19 mouse cellular contexts compared by ENCODE assay signal in genomic region chr16:30430512-30431088, GRCm38 (mm10). TPM values are rescaled to one million over a fixed set of nuclear protein-coding genes. Genes with fewer than 3 reads are reported as not detected.
DNase-seq lines count a peak whose midpoint lies in the region; ATAC-seq and TF ChIP-seq lines count a peak whose summit lies in the region.
"Had no signal": no experiment of that assay in that cellular context is flagged by ENCODE, and none has a peak within 500 bp of the region (broad histone marks: within the 10 kb centered on the region; RNA-seq: fewer than 3 reads in every experiment).

No protein-coding gene starts in this region.

- no peak; the same call in 1 of the 2 replicates for ATAC-seq in liver, embryonic 13.5 days (ENCODE audit: low read depth)
- ATAC-seq in liver, embryonic 12.5 days, result no peak
- peak; percentile 95 for ATAC-seq in intestine, embryonic 16.5 days
- peak; percentile 51; the same call in 1 of the 2 replicates for ATAC-seq in stomach, embryonic 16.5 days (ENCODE audit: insufficient read depth, low FRiP score)
- ATAC-seq: forebrain, embryonic 14.5 days had no signal

- H3K27ac ChIP-seq in liver, embryonic 13.5 days, result peak overlapping the region; percentile 55; the same call in 1 of the 2 replicates
- no peak overlapping the region for H3K27ac ChIP-seq in liver, embryonic 12.5 days
- peak overlapping the region; percentile 54; the same call in 1 of the 2 replicates for H3K27ac ChIP-seq in MEL (ENCODE audit: control insufficient read depth, low read depth, low read length)
- H3K27ac ChIP-seq in intestine, embryonic 16.5 days (ENCODE audit: low read length), result 0 out of 2 replicates have a peak overlapping the region, but pooled peaks have one; percentile 7
- no peak overlapping the region for H3K27ac ChIP-seq in stomach, embryonic 16.5 days (ENCODE audit: low read length)
- H3K27ac ChIP-seq in midbrain, embryonic 10.5 days (replicated peaks), result no peak overlapping the region
- H3K27ac ChIP-seq: embryonic facial prominence, embryonic 10.5 days; gastrocnemius, adult 2 months; heart, embryonic 13.5 days; hindbrain, embryonic 12.5 days had no signal

- TF ChIP-seq CTCF in MEL (IDR thresholded peaks at IDR 0.05 in 2 of 3, conservative IDR thresholded peaks at IDR 0.05 in 1 of 3; ENCODE audit: control insufficient read depth in 1 of 3, insufficient read depth in 1 of 3, low read depth in 2 of 3, low read length in 3 of 3, poor library complexity in 1 of 3, severe bottlenecking in 1 of 3), result no peak

- TF ChIP-seq POLR2A in MEL (IDR thresholded peaks at IDR 0.05; ENCODE audit: control insufficient read depth in 1 of 2, insufficient read depth in 1 of 2, low read depth in 1 of 2, low read length in 2 of 2, poor library complexity in 1 of 2), result no peak

- TF ChIP-seq EP300 in MEL (IDR thresholded peaks at IDR 0.05; ENCODE audit: low read depth in 1 of 2, low read length in 2 of 2), result peak in 1 of 2 experiments; percentile 33; a peak in 1 of 4 replicates

- H3K4me2 ChIP-seq in liver, embryonic 13.5 days, result no peak overlapping the region
- H3K4me2 ChIP-seq in liver, embryonic 12.5 days, result no peak overlapping the region
- no peak overlapping the region for H3K4me2 ChIP-seq in intestine, embryonic 16.5 days (ENCODE audit: low read depth, low read length)
- no peak overlapping the region for H3K4me2 ChIP-seq in stomach, embryonic 16.5 days (ENCODE audit: low read depth, low read length)
- H3K4me2 ChIP-seq: heart, embryonic 13.5 days; hindbrain, embryonic 12.5 days had no signal

- no peaks in the 10 kb centered on the region for H3K27me3 ChIP-seq in liver, embryonic 13.5 days
- no peaks in the 10 kb centered on the region for H3K27me3 ChIP-seq in liver, embryonic 12.5 days (replicated peaks)
- H3K27me3 ChIP-seq in MEL (ENCODE audit: control insufficient read depth in 1 of 2, insufficient read depth in 2 of 2, low read length in 2 of 2), result no peaks in the 10 kb centered on the region
- no peaks in the 10 kb centered on the region for H3K27me3 ChIP-seq in intestine, embryonic 16.5 days (replicated peaks; ENCODE audit: control insufficient read depth, insufficient read depth, low read length)
- no peaks in the 10 kb centered on the region for H3K27me3 ChIP-seq in stomach, embryonic 16.5 days (ENCODE audit: control insufficient read depth, insufficient read depth, low read length)
- no peaks in the 10 kb centered on the region for H3K27me3 ChIP-seq in midbrain, embryonic 10.5 days (ENCODE audit: low read depth, poor library complexity, severe bottlenecking)
- H3K27me3 ChIP-seq: heart, embryonic 13.5 days; hindbrain, embryonic 12.5 days had no signal

- H3K4me1 ChIP-seq in liver, embryonic 13.5 days (replicated peaks), result peaks cover 67% of the 10 kb centered on the region
- peaks cover 65% of the 10 kb centered on the region for H3K4me1 ChIP-seq in liver, embryonic 12.5 days
- peaks cover 36 to 42% of the 10 kb centered on the region in 2 experiments for H3K4me1 ChIP-seq in MEL (ENCODE audit: control insufficient read depth in 1 of 2, insufficient read depth in 2 of 2, low read length in 2 of 2)
- H3K4me1 ChIP-seq in intestine, embryonic 16.5 days (ENCODE audit: control insufficient read depth, insufficient read depth, low read length), result peaks cover 8% of the 10 kb centered on the region; the same call in 1 of the 2 replicates
- H3K4me1 ChIP-seq in stomach, embryonic 16.5 days (ENCODE audit: control insufficient read depth, insufficient read depth, low read length), result no peaks in the 10 kb centered on the region
- no peaks in the 10 kb centered on the region for H3K4me1 ChIP-seq in midbrain, embryonic 10.5 days
- H3K4me1 ChIP-seq: embryonic facial prominence, embryonic 10.5 days; hindbrain, embryonic 12.5 days had no signal

- TF ChIP-seq RAD21 in MEL (IDR thresholded peaks at IDR 0.05; ENCODE audit: low read depth, low read length), result no peak

- H3K9me3 ChIP-seq in liver, embryonic 13.5 days (replicated peaks), result peaks cover 7% of the 10 kb centered on the region; the same call in 1 of the 2 replicates
- H3K9me3 ChIP-seq in liver, embryonic 12.5 days (replicated peaks), result 0 out of 2 replicates have a peak, but pooled peaks cover 5% of the 10 kb centered on the region
- no peaks in the 10 kb centered on the region for H3K9me3 ChIP-seq in MEL (replicated peaks; ENCODE audit: insufficient read depth, low read length)
- 0 out of 2 replicates have a peak, but pooled peaks cover 3% of the 10 kb centered on the region for H3K9me3 ChIP-seq in intestine, embryonic 16.5 days (ENCODE audit: control insufficient read depth, low read length)
- no peaks in the 10 kb centered on the region for H3K9me3 ChIP-seq in stomach, embryonic 16.5 days (replicated peaks; ENCODE audit: control insufficient read depth, low read length)
- H3K9me3 ChIP-seq in midbrain, embryonic 10.5 days (replicated peaks), result no peaks in the 10 kb centered on the region
- H3K9me3 ChIP-seq: embryonic facial prominence, embryonic 10.5 days; heart, embryonic 13.5 days; hindbrain, embryonic 12.5 days had no signal

- WGBS in liver, embryonic 13.5 days (ENCODE audit: insufficient replicate concordance), result 59% methylated on average over 2 of the region's 2 CpGs
- 71% methylated on average over 2 of the region's 2 CpGs for WGBS in liver, embryonic 12.5 days (ENCODE audit: insufficient replicate concordance)
- 62% methylated on average over 2 of the region's 2 CpGs for WGBS in intestine, embryonic 16.5 days
- 77% methylated on average over 2 of the region's 2 CpGs for WGBS in stomach, embryonic 16.5 days
- WGBS in midbrain, embryonic 10.5 days, result 98% methylated on average over 2 of the region's 2 CpGs

- no peak overlapping the region for H3K4me3 ChIP-seq in liver, embryonic 13.5 days (replicated peaks)
- H3K4me3 ChIP-seq in liver, embryonic 12.5 days, result no peak overlapping the region
- H3K4me3 ChIP-seq in MEL (ENCODE audit: control insufficient read depth in 1 of 2, insufficient read depth in 1 of 2, low read depth in 2 of 2, low read length in 2 of 2), result no peak overlapping the region
- H3K4me3 ChIP-seq in intestine, embryonic 16.5 days (ENCODE audit: low read length), result no peak overlapping the region
- H3K4me3 ChIP-seq in stomach, embryonic 16.5 days (replicated peaks; ENCODE audit: low read length), result no peak overlapping the region
- no peak overlapping the region for H3K4me3 ChIP-seq in midbrain, embryonic 10.5 days
- H3K4me3 ChIP-seq: embryonic facial prominence, embryonic 10.5 days; gastrocnemius, adult 2 months; heart, embryonic 13.5 days; hindbrain, embryonic 12.5 days had no signal

- H3K36me3 ChIP-seq in liver, embryonic 13.5 days, result no peaks in the 10 kb centered on the region
- no peaks in the 10 kb centered on the region for H3K36me3 ChIP-seq in liver, embryonic 12.5 days
- H3K36me3 ChIP-seq in MEL (ENCODE audit: control insufficient read depth in 1 of 2, insufficient read depth in 2 of 2, low read length in 2 of 2), result peaks cover 0 to 36% of the 10 kb centered on the region in 2 experiments; a peak in 2 of 4 replicates
- H3K36me3 ChIP-seq in intestine, embryonic 16.5 days (ENCODE audit: control insufficient read depth, insufficient read depth, low read length), result no peaks in the 10 kb centered on the region
- no peaks in the 10 kb centered on the region for H3K36me3 ChIP-seq in stomach, embryonic 16.5 days (ENCODE audit: control insufficient read depth, insufficient read depth, low read length)
- no peaks in the 10 kb centered on the region for H3K36me3 ChIP-seq in midbrain, embryonic 10.5 days
- H3K36me3 ChIP-seq: embryonic facial prominence, embryonic 10.5 days; heart, embryonic 13.5 days; hindbrain, embryonic 12.5 days had no signal

- H3K79me2 ChIP-seq in MEL (ENCODE audit: control insufficient read depth, insufficient read depth, low read length, poor library complexity), result no peaks in the 10 kb centered on the region

- H3K9ac ChIP-seq in liver, embryonic 13.5 days, result no peak overlapping the region
- no peak overlapping the region for H3K9ac ChIP-seq in liver, embryonic 12.5 days
- no peak overlapping the region for H3K9ac ChIP-seq in MEL (ENCODE audit: control insufficient read depth, low read depth, low read length, poor library complexity, severe bottlenecking)
- H3K9ac ChIP-seq in intestine, embryonic 16.5 days (ENCODE audit: low read depth, low read length), result no peak overlapping the region
- H3K9ac ChIP-seq in stomach, embryonic 16.5 days (ENCODE audit: low read length), result no peak overlapping the region
- H3K9ac ChIP-seq: heart, embryonic 13.5 days; hindbrain, embryonic 12.5 days had no signal

- no peak for DNase-seq in liver, embryonic 13.5 days
- no peak for DNase-seq in MEL (ENCODE audit: low read depth, low spot score)
- DNase-seq in midbrain, embryonic 10.5 days (ENCODE audit: low spot score), result no peak
- no peak for DNase-seq in Muller cell, postnatal 12 days (ENCODE audit: inconsistent ontology term)
- DNase-seq: adrenal gland, adult 2 months; adrenal gland, postnatal 25 days; cerebellum, adult 18-20 months; cerebellum, adult 9-11 months; cerebellum, postnatal 36 days; gastrocnemius, adult 2 months; gastrocnemius, postnatal 25 days; heart, postnatal 4 days had no signal

TF ChIP-seq in MEL, 35 proteins besides CTCF, POLR2A, EP300 and RAD21:
- no peak for TF ChIP-seq E2F4 (IDR thresholded peaks at IDR 0.05; ENCODE audit: borderline replicate concordance, low read depth, low read length)
- peak; percentile 70 for TF ChIP-seq GATA1 (IDR thresholded peaks at IDR 0.05; ENCODE audit: low read depth, low read length)
- no peak for TF ChIP-seq TCF12 (IDR thresholded peaks at IDR 0.05; ENCODE audit: low read depth, low read length)

RNA-seq across cellular contexts. Expression of gene Atp13a3, which starts 24.8 kb away (rescaled TPM):
- polyA plus RNA-seq in liver, embryonic 13.5 days (2015; fragmentation: Nextera tagmentation; extraction: Ambion mirVana), result 7.6 and 8.6 TPM in 2 replicates
- 17.7 and 18.5 TPM in 2 replicates for polyA plus RNA-seq in liver, embryonic 12.5 days (2016; fragmentation: Nextera tagmentation; extraction: Ambion mirVana)
- total RNA-seq in MEL (2012; rRNA removed), result 120 and 145 TPM in 2 replicates
- polyA plus RNA-seq in MEL (2012; ENCODE audit: insufficient read depth in 1 of 2, insufficient read length in 2 of 2, low read depth in 1 of 2, low replicate concordance in 2 of 2, missing spikeins in 1 of 2), result 100 to 1,000 TPM in 1 of 2 experiments, 10 to 100 TPM in 1; 93.3 to 117 TPM
- 14.1 and 17.2 TPM in 2 replicates for polyA plus RNA-seq in intestine, embryonic 16.5 days (2015; fragmentation: Nextera tagmentation; extraction: Ambion mirVana)
- polyA plus RNA-seq in stomach, embryonic 16.5 days (2015; fragmentation: Nextera tagmentation; extraction: Ambion mirVana), result 9.1 and 12.0 TPM in 2 replicates
- 7.1 and 7.8 TPM in 2 replicates for polyA plus RNA-seq in midbrain, embryonic 10.5 days (2016; fragmentation: Nextera tagmentation; extraction: Ambion mirVana)

Comparison
In these comparisons a context has a peak if more than half of its experiments do, and no peak if none do; other contexts are left out.
1. H3K27ac ChIP-seq: peak in liver, embryonic 13.5 days (single experiment), MEL (single experiment) and intestine, embryonic 16.5 days (single experiment); none in liver, embryonic 12.5 days (single experiment), stomach, embryonic 16.5 days (single experiment) and midbrain, embryonic 10.5 days (single experiment).
2. ATAC-seq: peak in intestine, embryonic 16.5 days (single experiment) and stomach, embryonic 16.5 days (single experiment); none in liver, embryonic 13.5 days (single experiment) and liver, embryonic 12.5 days (single experiment).